Mouse (Mus musculus) forebrain, embryonic 12.5 days (tissue): ENCODE data around the gene Ppfia3. TPM values are rescaled to one million over a fixed set of nuclear protein-coding genes. Genes with fewer than 3 reads are reported as not detected.

Source experiments
- ATAC-seq: fragments of 200-750 bp; cut with Nextera tagmentation; 2 replicates; pipeline ENCODE4 v1.8.0; 2017; ENCODE audit warnings: moderate TSS enrichment; ENCODE audit not compliant: low FRiP score
- H3K27ac ChIP-seq: fragments of 300-500 bp; sonication (generic); 2 replicates; pipeline ENCODE4 v1.5.1; 2016; ENCODE audit warnings: mild to moderate bottlenecking
- H3K27me3 ChIP-seq: fragments of 300-500 bp; sonication (generic); 2 replicates; pipeline ENCODE4 v1.6.1; 2016; ENCODE audit warnings: mild to moderate bottlenecking
- H3K36me3 ChIP-seq: fragments of 300-500 bp; sonication (generic); replicated peaks from 2 replicates; pipeline ENCODE4 v1.6.1; 2016; ENCODE audit warnings: mild to moderate bottlenecking
- H3K4me1 ChIP-seq: fragments of 300-500 bp; sonication (generic); 2 replicates; pipeline ENCODE4 v1.6.1; 2016
- H3K4me2 ChIP-seq: fragments of 300-500 bp; sonication (generic); 2 replicates; pipeline ENCODE4 v1.6.1; 2016; ENCODE audit warnings: mild to moderate bottlenecking, moderate library complexity
- H3K4me3 ChIP-seq: fragments of 300-500 bp; sonication (generic); replicated peaks from 2 replicates; pipeline ENCODE4 v1.5.1; 2016; ENCODE audit warnings: mild to moderate bottlenecking
- H3K9ac ChIP-seq: fragments of 300-500 bp; sonication (generic); 2 replicates; pipeline ENCODE4 v1.6.1; 2016; ENCODE audit warnings: mild to moderate bottlenecking
- H3K9me3 ChIP-seq: fragments of 300-500 bp; sonication (generic); 2 replicates; pipeline ENCODE4 v1.6.1; 2016
- WGBS: fragments of 180-500 bp; shearing (Covaris S2); methylation state at CpG from one replicate; pipeline ENCODE4 v1.1.7; 2016; 5-methylcytosine and 5-hydroxymethylcytosine counted together
- polyA plus RNA-seq: library from polyadenylated mRNA; unstranded; fragments of >200 nt; fragmentation: Nextera tagmentation; extraction: Ambion mirVana; gene quantifications from 2 replicates; pipeline ENCODE4 v1.2.1, GENCODE M21; 2016

The Ppfia3 gene
- polyA plus RNA-seq, 1 experiment from 2014 or later: 12.6 TPM

DNA sequence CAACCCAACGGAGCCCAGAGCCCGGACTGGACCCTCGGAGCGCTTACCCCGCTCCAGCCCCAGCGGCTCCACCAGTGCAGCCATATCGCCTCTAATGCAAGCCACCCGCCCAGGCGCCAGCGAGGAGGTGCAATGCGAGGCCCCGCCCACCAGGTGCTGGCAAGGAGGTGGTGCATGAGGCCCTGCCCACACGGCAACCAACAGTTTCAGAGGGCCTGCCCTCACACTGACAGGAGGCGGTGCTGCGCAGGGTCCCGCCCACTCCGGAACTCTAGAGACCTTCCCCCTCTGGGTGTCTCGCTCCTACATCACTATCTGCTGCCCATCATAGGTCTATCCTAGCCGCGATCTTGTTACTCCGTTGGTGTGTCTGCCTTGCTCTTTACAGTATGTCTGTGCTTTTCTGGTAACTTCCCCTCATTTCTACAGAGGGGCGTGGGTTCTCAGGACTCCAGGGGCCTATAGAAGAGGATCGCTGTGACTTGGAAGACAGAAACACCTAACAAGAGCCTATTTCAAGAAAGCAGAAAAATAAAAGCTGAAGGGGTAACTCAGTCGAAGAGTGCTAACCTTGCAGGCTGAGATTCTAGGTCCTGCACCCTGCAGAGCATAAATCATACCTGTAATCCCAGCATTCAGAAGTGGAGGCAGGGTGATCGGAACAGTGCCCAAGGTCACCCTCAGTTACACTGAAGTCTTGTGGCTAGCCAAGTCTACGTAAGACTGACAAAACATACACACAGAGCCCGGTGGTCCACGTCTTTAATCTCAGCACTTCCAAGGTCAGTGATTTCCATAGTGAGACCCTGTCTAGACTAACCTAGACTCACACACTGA, 3.9 kb upstream of the Ppfia3 start, which contains the start of gene Lin7b:
Gene Lin7b, minus strand, starts transcription at position 109 of the 837 bp plus-strand sequence.
- Histone ChIP-seq H3K9ac (peak within 1 kb of the TSS; percentile 41), H3K36me3 (peaks cover 33% of the 10 kb centered on the region), H3K9me3 (no peaks in the 10 kb centered on the region), H3K27ac (no peak within 1 kb of the TSS), H3K27me3 (peaks cover 29% of the 10 kb centered on the region), H3K4me2 (peak within 1 kb of the TSS; percentile 75), H3K4me1 (peaks cover 38% of the 10 kb centered on the region), H3K4me3 (peak within 1 kb of the TSS; percentile 43)
- 12% methylated on average over 27 of the region's 28 CpGs for WGBS
- ATAC-seq: peak; percentile 60

DNA sequence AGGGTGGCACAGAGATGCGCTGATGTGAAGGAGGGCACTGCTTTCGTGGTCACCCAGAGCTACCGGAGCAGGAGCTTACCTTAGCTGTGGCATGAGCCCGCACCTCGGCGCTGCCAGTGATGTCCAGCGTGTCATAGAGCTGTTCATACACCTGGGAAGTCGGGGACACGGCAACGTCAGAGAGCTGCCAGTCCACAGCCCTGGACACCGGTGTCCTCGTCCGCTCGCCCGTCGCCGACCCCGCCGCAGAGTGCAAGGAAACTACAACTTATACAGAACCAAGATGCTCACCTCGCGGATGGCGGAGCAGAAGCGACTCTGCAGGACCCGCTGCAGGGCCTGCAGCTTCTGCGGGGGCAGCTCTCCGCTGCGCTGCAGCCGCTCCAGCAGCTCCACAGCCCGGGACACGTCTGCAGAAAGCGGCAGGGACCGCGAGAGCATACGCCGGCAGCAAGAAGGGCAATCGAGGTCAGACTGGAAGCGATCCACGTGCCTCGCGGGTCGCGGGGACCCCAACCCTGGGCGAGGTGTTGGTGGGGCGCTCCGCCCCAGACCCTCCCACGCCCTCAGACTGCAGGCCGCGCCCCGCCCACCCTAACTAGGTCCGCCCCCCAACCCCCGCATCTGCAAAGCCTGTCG, 3.1 kb upstream of the Ppfia3 start:
- peaks cover 45% of the 10 kb centered on the region for H3K4me1 ChIP-seq
- peaks cover 27% of the 10 kb centered on the region for H3K36me3 ChIP-seq
- no peaks in the 10 kb centered on the region for H3K9me3 ChIP-seq
- peak overlapping the region; percentile 75 for H3K4me2 ChIP-seq
- peak overlapping the region; percentile 41 for H3K9ac ChIP-seq
- WGBS: 7% methylated on average over 51 of the region's 52 CpGs
- no peak for ATAC-seq
- H3K27me3 ChIP-seq: peaks cover 36% of the 10 kb centered on the region
- H3K4me3 ChIP-seq: peak overlapping the region; percentile 43
- no peak overlapping the region for H3K27ac ChIP-seq

GRCm38 (mm10) chr7:45369022-45369745, 2.4 kb upstream of the Ppfia3 start:
- no peak overlapping the region for H3K4me3 ChIP-seq
- 78% methylated on average over 16 of the region's 16 CpGs for WGBS
- H3K4me2 ChIP-seq: peak overlapping the region; percentile 75
- no peak overlapping the region for H3K9ac ChIP-seq
- H3K36me3 ChIP-seq: peaks cover 21% of the 10 kb centered on the region
- H3K4me1 ChIP-seq: peaks cover 45% of the 10 kb centered on the region
- no peaks in the 10 kb centered on the region for H3K9me3 ChIP-seq
- no peak overlapping the region for H3K27ac ChIP-seq
- no peak for ATAC-seq
- peaks cover 38% of the 10 kb centered on the region for H3K27me3 ChIP-seq

DNA sequence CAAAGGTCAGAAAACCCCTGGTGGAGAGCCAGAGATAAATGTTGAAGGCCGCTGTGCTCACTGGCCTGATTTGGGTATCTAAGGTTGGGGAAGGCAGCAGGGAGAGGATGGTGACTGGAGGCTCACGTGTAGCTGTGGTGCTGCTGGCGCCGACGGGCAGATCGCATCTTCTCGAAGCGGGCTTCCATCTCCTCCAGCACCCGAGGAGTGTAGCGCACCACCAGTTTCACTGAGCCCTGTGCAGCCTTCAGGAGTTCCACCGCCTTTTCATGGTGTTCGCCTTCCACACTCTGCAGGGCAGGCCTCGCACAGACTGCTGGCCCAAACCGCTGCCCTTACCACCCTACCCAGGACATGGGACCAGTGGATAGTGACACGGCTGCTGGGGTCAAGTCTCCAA, 1.4 kb upstream of the Ppfia3 start:
- Histone ChIP-seq H3K27me3 (peaks cover 48% of the 10 kb centered on the region), H3K9me3 (no peaks in the 10 kb centered on the region), H3K4me3 (peak overlapping the region; percentile 78), H3K27ac (no peak overlapping the region), H3K9ac (peak overlapping the region; percentile 83; the same call in 1 of the 2 replicates), H3K4me1 (peaks cover 45% of the 10 kb centered on the region), H3K4me2 (peak overlapping the region; percentile 91), H3K36me3 (peaks cover 12% of the 10 kb centered on the region)
- no peak for ATAC-seq
- 80% methylated on average over 15 of the region's 15 CpGs for WGBS

DNA sequence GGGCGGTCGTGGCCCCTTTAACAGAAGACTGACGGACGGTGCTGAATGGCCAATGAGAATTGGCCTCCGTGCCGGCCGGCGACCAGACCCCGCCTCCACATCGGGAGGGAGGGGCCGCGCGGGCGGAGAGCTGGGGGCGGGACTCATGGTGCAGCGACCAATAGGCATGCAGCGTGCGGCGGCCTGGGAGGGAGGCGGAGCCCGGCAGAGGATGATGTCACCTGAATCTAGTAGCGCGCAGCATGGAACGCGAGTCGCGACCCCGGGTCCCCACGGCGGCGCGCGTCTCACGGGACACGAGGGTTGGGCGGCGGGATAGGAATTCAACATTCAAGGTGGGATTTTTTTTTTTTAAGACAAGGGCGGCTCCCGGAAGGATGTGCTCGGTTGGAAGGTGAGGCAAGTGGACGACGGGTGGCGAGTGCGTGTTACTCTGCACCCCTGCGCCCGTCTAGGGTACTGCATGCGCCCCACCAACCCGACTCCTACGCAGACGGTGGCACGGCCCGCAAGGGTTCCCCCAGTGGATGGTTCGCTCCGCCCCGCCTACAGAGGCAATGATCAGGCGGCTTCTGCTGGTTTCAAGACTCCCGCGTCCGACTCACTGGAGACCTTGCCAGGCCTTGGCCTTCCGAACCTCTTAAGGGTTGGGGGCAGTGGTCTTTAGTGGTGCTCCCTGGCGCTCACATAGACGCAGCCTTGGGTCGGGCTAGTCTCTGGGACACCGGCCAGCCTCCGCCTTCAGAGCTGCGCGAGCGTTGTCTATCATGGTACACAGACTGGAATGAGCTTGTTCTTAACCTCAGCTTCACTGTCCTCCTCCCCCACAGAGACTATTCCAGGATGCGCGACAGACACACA, 431 bp upstream of the Ppfia3 start:
- peaks cover 52% of the 10 kb centered on the region for H3K4me1 ChIP-seq
- H3K4me2 ChIP-seq: peak overlapping the region; percentile 91
- WGBS: under 1% methylated on average over 70 of the region's 70 CpGs
- peak overlapping the region; percentile 83 for H3K9ac ChIP-seq
- H3K9me3 ChIP-seq: no peaks in the 10 kb centered on the region
- peak overlapping the region; percentile 76 for H3K27ac ChIP-seq
- ATAC-seq: peak; percentile 89
- H3K36me3 ChIP-seq: peaks cover 4% of the 10 kb centered on the region
- peaks cover 58% of the 10 kb centered on the region for H3K27me3 ChIP-seq
- H3K4me3 ChIP-seq: peak overlapping the region; percentile 78

- Histone ChIP-seq H3K9me3 (no peaks in the 10 kb centered on the region), H3K4me3 (peak overlapping the region; percentile 78), H3K4me2 (peak overlapping the region; percentile 91), H3K4me1 (peaks cover 52% of the 10 kb centered on the region), H3K27me3 (peaks cover 66% of the 10 kb centered on the region), H3K9ac (peak overlapping the region; percentile 83), H3K27ac (peak overlapping the region; percentile 71), H3K36me3 (no peaks in the 10 kb centered on the region)
- ATAC-seq: no peak
- WGBS: 3% methylated on average over 33 of the region's 35 CpGs
These were observed 822 bp downstream of the Ppfia3 start for GRCm38 (mm10) chr7:45365742-45366651.

- no peak overlapping the region for H3K4me3 ChIP-seq
- H3K4me2 ChIP-seq: no peak overlapping the region
- no peak overlapping the region for H3K9ac ChIP-seq
- no peak for ATAC-seq
- H3K9me3 ChIP-seq: no peaks in the 10 kb centered on the region
- no peak overlapping the region for H3K27ac ChIP-seq
- peaks cover 37% of the 10 kb centered on the region for H3K4me1 ChIP-seq
- 93% methylated on average over 2 of the region's 2 CpGs for WGBS
- H3K36me3 ChIP-seq: peaks cover 4% of the 10 kb centered on the region; the same call in 1 of the 2 replicates
- H3K27me3 ChIP-seq: peaks cover 62% of the 10 kb centered on the region
These were observed 2.8 kb downstream of the Ppfia3 start for GRCm38 (mm10) chr7:45363983-45364382.

- Histone ChIP-seq H3K4me3 (0 out of 2 replicates have a peak overlapping the region, but pooled peaks have one; percentile 4), H3K4me1 (peaks cover 30% of the 10 kb centered on the region), H3K4me2 (0 out of 2 replicates have a peak overlapping the region, but pooled peaks have one; percentile 89), H3K9me3 (no peaks in the 10 kb centered on the region), H3K27ac (no peak overlapping the region), H3K9ac (no peak overlapping the region), H3K27me3 (peaks cover 52% of the 10 kb centered on the region), H3K36me3 (peaks cover 11% of the 10 kb centered on the region)
- no peak for ATAC-seq
- WGBS: 4% methylated on average over 13 of the region's 13 CpGs
These were observed 4.0 kb downstream of the Ppfia3 start for GRCm38 (mm10) chr7:45362801-45363200.

- Histone ChIP-seq H3K9ac (peak overlapping the region; percentile 76), H3K9me3 (no peaks in the 10 kb centered on the region), H3K27me3 (peaks cover 52% of the 10 kb centered on the region), H3K27ac (peak overlapping the region; percentile 56), H3K36me3 (peaks cover 18% of the 10 kb centered on the region), H3K4me3 (peak overlapping the region; percentile 51), H3K4me1 (peaks cover 27% of the 10 kb centered on the region), H3K4me2 (peak overlapping the region; percentile 89)
- under 1% methylated on average over 43 of the region's 43 CpGs for WGBS
- peak; percentile 90 for ATAC-seq
These were observed 5.5 kb downstream of the Ppfia3 start for GRCm38 (mm10) chr7:45361243-45361804.

DNA sequence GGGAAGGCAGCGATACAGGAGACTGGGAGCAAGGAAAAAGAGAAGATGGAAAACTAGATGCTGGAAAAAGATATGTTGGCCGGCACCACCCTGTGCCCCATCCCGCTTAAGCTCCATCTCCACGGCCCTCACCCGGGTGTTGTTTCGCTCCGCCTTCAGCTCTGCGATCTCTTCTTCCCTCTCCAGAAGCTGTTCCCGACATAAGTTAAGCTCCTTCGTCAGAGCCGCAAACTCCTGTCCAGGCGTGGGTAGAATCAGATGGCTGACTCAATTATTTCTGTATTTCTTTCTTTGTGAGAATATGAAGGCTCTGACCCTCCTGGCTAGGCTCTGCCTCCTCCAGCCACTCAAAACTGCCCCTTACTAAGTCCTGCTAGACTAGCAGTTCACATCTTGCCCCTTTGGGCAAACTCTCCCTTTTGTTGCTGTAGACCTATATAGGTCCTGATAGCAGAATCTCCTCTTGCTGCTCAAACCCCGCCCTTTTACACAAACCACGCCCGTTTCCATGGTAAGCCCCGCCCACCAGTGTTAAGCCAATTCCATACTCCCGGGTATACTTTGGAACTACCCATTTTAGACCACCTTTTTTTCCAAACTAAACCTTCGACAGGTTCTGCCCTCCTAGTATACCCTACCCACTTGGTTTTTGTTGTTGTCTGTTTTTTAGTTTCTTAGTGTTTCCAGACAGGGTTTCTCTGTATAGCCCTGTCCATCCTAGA, 6.3 kb downstream of the Ppfia3 start:
- H3K9me3 ChIP-seq: no peaks in the 10 kb centered on the region
- H3K27me3 ChIP-seq: peaks cover 48% of the 10 kb centered on the region
- no peak overlapping the region for H3K27ac ChIP-seq
- no peak overlapping the region for H3K9ac ChIP-seq
- ATAC-seq: peak; percentile 5; the same call in 1 of the 2 replicates
- peaks cover 20% of the 10 kb centered on the region for H3K4me1 ChIP-seq
- 0 out of 2 replicates have a peak overlapping the region, but pooled peaks have one; percentile 89 for H3K4me2 ChIP-seq
- peak overlapping the region; percentile 51; the same call in 1 of the 2 replicates for H3K4me3 ChIP-seq
- 53% methylated on average over 18 of the region's 18 CpGs for WGBS
- peaks cover 26% of the 10 kb centered on the region for H3K36me3 ChIP-seq
